Mouse (Mus musculus) olfactory bulb, adult 2 months (tissue): ENCODE results near the gene Jaml.

Source experiments
- CTCF ChIP-seq: fragments of 200-500 bp; IDR thresholded peaks from 2 replicates; pipeline ENCODE4 v1.5.1; 2012; ENCODE audit warnings: low read depth, mild to moderate bottlenecking, low read length, moderate library complexity; ENCODE audit not compliant: insufficient read depth
- POLR2A ChIP-seq: fragments of 200-500 bp; IDR thresholded peaks from 2 replicates; pipeline ENCODE4 v1.6.1; 2012; ENCODE audit warnings: mild to moderate bottlenecking, low read depth, low read length, moderate library complexity; ENCODE audit not compliant: insufficient read depth

DNA sequence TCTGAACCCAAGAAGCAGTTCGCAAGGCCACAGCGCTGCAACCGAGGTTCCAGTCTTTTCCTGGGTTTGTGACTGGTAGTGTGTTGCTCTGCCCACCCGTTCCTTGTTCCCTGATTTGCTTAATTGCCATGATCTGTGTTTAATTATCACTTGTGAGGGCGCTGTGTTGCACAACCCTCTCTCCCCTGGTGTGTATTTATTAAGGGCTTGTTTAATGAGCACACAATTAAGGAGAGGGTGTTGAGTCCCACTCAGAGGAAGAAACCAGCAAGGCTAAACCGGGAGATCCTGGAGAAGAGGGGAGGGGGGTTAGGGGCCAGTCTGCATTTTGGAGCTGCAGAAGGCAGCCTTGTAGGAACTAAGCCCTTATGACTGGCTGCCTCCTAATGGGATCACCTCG, 62.0 kb downstream of the Jaml start:
- no peak for TF ChIP-seq CTCF
- no peak for TF ChIP-seq POLR2A
